Mouse (Mus musculus) liver, adult 2 months (tissue): ENCODE results near the gene B3galnt1.

Experiments used
- CTCF ChIP-seq: fragments of 200-500 bp; IDR thresholded peaks from 2 replicates; pipeline ENCODE4 v1.5.1; 2011; ENCODE audit warnings: low read depth, low read length, control low read depth
- POLR2A ChIP-seq: fragments of 200-500 bp; IDR thresholded peaks from 2 replicates; pipeline ENCODE4 v1.6.1; 2011; ENCODE audit warnings: low read length, control low read depth; ENCODE audit not compliant: insufficient read depth; ENCODE audit errors: extremely low read depth

- TF ChIP-seq POLR2A (no peak), CTCF (no peak)
Measured at GRCm38 (mm10) chr3:69599166-69599500, 373 bp upstream of the B3galnt1 start.
